Mouse (Mus musculus) ES-CJ7 (cell line): ENCODE results near the gene Gm49340.
"Not testable (repeated sequence)": the region's sequence is repeated elsewhere in the genome, so short reads cannot be mapped to it uniquely, and the experiment has no call there.

Source experiments
- DNase-seq: peaks from one replicate; pipeline ENCODE4 v3.0.0; 2011; ENCODE audit warnings: low read depth, low spot score

Gm49340 gene

GRCm38 (mm10) chr11:73329442-73329841 lies at the start of gene Gm49340, which contains the start of the genes Aspa and Spata22:
Gm49340 (plus strand) TSS chr11:73329741.
Aspa (minus strand) TSS chr11:73329596.
Spata22 (plus strand) TSS chr11:73329741.
- DNase-seq: peak; percentile 81

GRCm38 (mm10) chr11:73280710-73281109 lies 48.8 kb upstream of the Gm49340 start:
- DNase-seq: no peak

GRCm38 (mm10) chr11:73281528-73282027 lies 48.0 kb upstream of the Gm49340 start:
- DNase-seq: peak; percentile 90

GRCm38 (mm10) chr11:73283369-73283768 lies 46.2 kb upstream of the Gm49340 start:
- no peak for DNase-seq

- DNase-seq: no peak
Measured at GRCm38 (mm10) chr11:73283926-73284325, 45.6 kb upstream of the Gm49340 start.

GRCm38 (mm10) chr11:73284351-73284750 lies 45.2 kb upstream of the Gm49340 start:
- DNase-seq: no peak

GRCm38 (mm10) chr11:73289621-73290020 lies 39.9 kb upstream of the Gm49340 start:
- DNase-seq: no peak

GRCm38 (mm10) chr11:73303123-73303522 lies 26.4 kb upstream of the Gm49340 start:
- DNase-seq: no peak

- DNase-seq: no peak
Measured at GRCm38 (mm10) chr11:73315961-73316360, 13.6 kb upstream of the Gm49340 start.

GRCm38 (mm10) chr11:73318581-73318980 lies 11.0 kb upstream of the Gm49340 start:
- peak; percentile 85 for DNase-seq

- DNase-seq: not testable (repeated sequence)
Measured at GRCm38 (mm10) chr11:73321064-73321463, 8.5 kb upstream of the Gm49340 start.

GRCm38 (mm10) chr11:73323906-73324830 lies 5.4 kb upstream of the Gm49340 start:
- DNase-seq: no peak

- no peak for DNase-seq
Measured at GRCm38 (mm10) chr11:73326485-73326886, 3.1 kb upstream of the Gm49340 start.

GRCm38 (mm10) chr11:73327361-73327760 lies 2.2 kb upstream of the Gm49340 start:
- no peak for DNase-seq

- no peak for DNase-seq
Measured at GRCm38 (mm10) chr11:73333357-73333756, 3.8 kb downstream of the Gm49340 start.

GRCm38 (mm10) chr11:73336919-73337318 lies 7.4 kb downstream of the Gm49340 start:
- DNase-seq: no peak

- no peak for DNase-seq
Measured at GRCm38 (mm10) chr11:73350483-73350882, 20.9 kb downstream of the Gm49340 start, which contains the start of gene Olfr20. Olfr20 (plus strand) TSS chr11:73350783.

GRCm38 (mm10) chr11:73370946-73371345 lies 41.4 kb downstream of the Gm49340 start, which contains the start of gene Olfr376:
Olfr376 (plus strand) TSS chr11:73371246.
- DNase-seq: no peak

GRCm38 (mm10) chr11:73395374-73395773 lies 65.8 kb downstream of the Gm49340 start:
- DNase-seq: peak; percentile 21

- no peak for DNase-seq
Measured at GRCm38 (mm10) chr11:73399514-73399913, 70.0 kb downstream of the Gm49340 start, which contains the start of gene Olfr1. Olfr1 (minus strand) TSS chr11:73399614.
